Mouse (Mus musculus) intestine, embryonic 15.5 days (tissue): ENCODE data around the gene Gpr3. TPM values are rescaled to one million over a fixed set of nuclear protein-coding genes. Genes with fewer than 3 reads are reported as not detected.
A peak's percentile ranks its signal among the peaks of the same experiment; 100 is the strongest.

Source experiments
- ATAC-seq: fragments of 200-750 bp; cut with Nextera tagmentation; 2 replicates; pipeline ENCODE4 v1.8.0; 2017; ENCODE audit warnings: moderate TSS enrichment, moderate library complexity
- H3K27ac ChIP-seq: fragments of 300-500 bp; sonication (generic); 2 replicates; pipeline ENCODE4 v1.5.1; 2015; ENCODE audit warnings: mild to moderate bottlenecking, inconsistent platforms
- H3K27me3 ChIP-seq: fragments of 300-500 bp; sonication (generic); replicated peaks from 2 replicates; pipeline ENCODE4 v1.6.1; 2015; ENCODE audit warnings: inconsistent platforms
- H3K36me3 ChIP-seq: fragments of 300-500 bp; sonication (generic); 2 replicates; pipeline ENCODE4 v1.6.1; 2015; ENCODE audit warnings: inconsistent platforms
- H3K4me1 ChIP-seq: fragments of 300-500 bp; sonication (generic); replicated peaks from 2 replicates; pipeline ENCODE4 v1.6.1; 2015; ENCODE audit warnings: inconsistent platforms
- H3K4me2 ChIP-seq: fragments of 300-500 bp; sonication (generic); replicated peaks from 2 replicates; pipeline ENCODE4 v1.6.1; 2015; ENCODE audit warnings: mild to moderate bottlenecking, inconsistent platforms
- H3K4me3 ChIP-seq: fragments of 300-500 bp; sonication (generic); replicated peaks from 2 replicates; pipeline ENCODE4 v1.5.1; 2015; ENCODE audit warnings: inconsistent platforms
- H3K9ac ChIP-seq: fragments of 300-500 bp; sonication (generic); 2 replicates; pipeline ENCODE4 v1.6.1; 2015; ENCODE audit warnings: inconsistent platforms
- H3K9me3 ChIP-seq: fragments of 300-500 bp; sonication (generic); 2 replicates; pipeline ENCODE4 v1.6.1; 2016; ENCODE audit warnings: inconsistent platforms
- WGBS: fragments of 180-500 bp; shearing (Covaris S2); methylation state at CpG from one replicate; pipeline ENCODE4 v1.1.7; 2015; 5-methylcytosine and 5-hydroxymethylcytosine counted together
- polyA plus RNA-seq: library from polyadenylated mRNA; unstranded; fragments of >200 nt; fragmentation: Nextera tagmentation; extraction: Ambion mirVana; gene quantifications from 2 replicates; pipeline ENCODE4 v1.2.1, GENCODE M21; 2015

Gpr3 gene
- polyA plus RNA-seq, 1 experiment from 2014 or later = 0.14 TPM

- H3K4me2 ChIP-seq = no peak overlapping the region
- no peak overlapping the region for H3K27ac ChIP-seq
- H3K9me3 ChIP-seq = no peaks in the 10 kb centered on the region
- 4% methylated on average over 11 of the region's 11 CpGs for WGBS
- no peaks in the 10 kb centered on the region for H3K36me3 ChIP-seq
- H3K9ac ChIP-seq = no peak overlapping the region
- H3K27me3 ChIP-seq = peaks cover 13% of the 10 kb centered on the region
- H3K4me3 ChIP-seq = no peak overlapping the region
- peaks cover 27% of the 10 kb centered on the region for H3K4me1 ChIP-seq
- ATAC-seq = no peak
These were observed 3.0 kb downstream of the Gpr3 start for GRCm38 (mm10) chr4:133209366-133209765.

- WGBS = 24% methylated on average over 7 of the region's 7 CpGs
- Histone ChIP-seq H3K27ac (peak overlapping the region; percentile 38), H3K36me3 (no peaks in the 10 kb centered on the region), H3K4me1 (peaks cover 33% of the 10 kb centered on the region), H3K9ac (no peak overlapping the region), H3K27me3 (no peaks in the 10 kb centered on the region), H3K4me3 (no peak overlapping the region), H3K4me2 (no peak overlapping the region), H3K9me3 (no peaks in the 10 kb centered on the region)
- ATAC-seq = no peak
These were observed 8.0 kb downstream of the Gpr3 start for GRCm38 (mm10) chr4:133204379-133204778.

- H3K4me2 ChIP-seq = no peak overlapping the region
- WGBS = 69% methylated on average over 3 of the region's 3 CpGs
- no peaks in the 10 kb centered on the region for H3K27me3 ChIP-seq
- no peak overlapping the region for H3K27ac ChIP-seq
- H3K9me3 ChIP-seq = no peaks in the 10 kb centered on the region
- no peak for ATAC-seq
- H3K36me3 ChIP-seq = no peaks in the 10 kb centered on the region
- no peak overlapping the region for H3K4me3 ChIP-seq
- no peak overlapping the region for H3K9ac ChIP-seq
- peaks cover 41% of the 10 kb centered on the region for H3K4me1 ChIP-seq
These were observed 8.7 kb downstream of the Gpr3 start for GRCm38 (mm10) chr4:133203591-133203990.

GRCm38 (mm10) chr4:133202254-133202653 lies 10.1 kb downstream of the Gpr3 start:
- H3K4me2 ChIP-seq = no peak overlapping the region
- WGBS = 92% methylated on average over 3 of the region's 3 CpGs
- ATAC-seq = no peak
- H3K9me3 ChIP-seq = no peaks in the 10 kb centered on the region
- no peak overlapping the region for H3K9ac ChIP-seq
- H3K4me1 ChIP-seq = peaks cover 54% of the 10 kb centered on the region
- H3K27ac ChIP-seq = peak overlapping the region; percentile 44; the same call in 1 of the 2 replicates
- H3K27me3 ChIP-seq = no peaks in the 10 kb centered on the region
- H3K4me3 ChIP-seq = no peak overlapping the region
- no peaks in the 10 kb centered on the region for H3K36me3 ChIP-seq

- H3K27me3 ChIP-seq = no peaks in the 10 kb centered on the region
- no peaks in the 10 kb centered on the region for H3K9me3 ChIP-seq
- no peaks in the 10 kb centered on the region for H3K36me3 ChIP-seq
- peak overlapping the region; percentile 77 for H3K27ac ChIP-seq
- H3K9ac ChIP-seq = 0 out of 2 replicates have a peak overlapping the region, but pooled peaks have one; percentile 24
- peak; percentile 70 for ATAC-seq
- 51% methylated on average over 8 of the region's 8 CpGs for WGBS
- H3K4me3 ChIP-seq = no peak overlapping the region
- H3K4me1 ChIP-seq = peaks cover 64% of the 10 kb centered on the region
- 0 out of 2 replicates have a peak overlapping the region, but pooled peaks have one; percentile 0 for H3K4me2 ChIP-seq
These were observed 11.1 kb downstream of the Gpr3 start for GRCm38 (mm10) chr4:133201006-133201771.

- Histone ChIP-seq H3K9me3 (no peaks in the 10 kb centered on the region), H3K27ac (peak overlapping the region; percentile 77), H3K4me3 (no peak overlapping the region), H3K4me2 (0 out of 2 replicates have a peak overlapping the region, but pooled peaks have one; percentile 15), H3K27me3 (no peaks in the 10 kb centered on the region), H3K36me3 (no peaks in the 10 kb centered on the region), H3K9ac (no peak overlapping the region), H3K4me1 (peaks cover 64% of the 10 kb centered on the region)
- ATAC-seq = peak; percentile 1; the same call in 1 of the 2 replicates
- 35% methylated on average over 21 of the region's 21 CpGs for WGBS
These were observed 12.0 kb downstream of the Gpr3 start for GRCm38 (mm10) chr4:133200343-133200742.

GRCm38 (mm10) chr4:133199743-133200142 lies 12.6 kb downstream of the Gpr3 start:
- H3K27ac ChIP-seq = peak overlapping the region; percentile 77
- 0 out of 2 replicates have a peak overlapping the region, but pooled peaks have one; percentile 15 for H3K4me2 ChIP-seq
- 69% methylated on average over 6 of the region's 6 CpGs for WGBS
- no peaks in the 10 kb centered on the region for H3K9me3 ChIP-seq
- H3K36me3 ChIP-seq = 0 out of 2 replicates have a peak, but pooled peaks cover under 1% of the 10 kb centered on the region
- H3K9ac ChIP-seq = no peak overlapping the region
- H3K27me3 ChIP-seq = no peaks in the 10 kb centered on the region
- H3K4me1 ChIP-seq = peaks cover 60% of the 10 kb centered on the region
- no peak overlapping the region for H3K4me3 ChIP-seq
- no peak for ATAC-seq

- 23% methylated on average over 19 of the region's 19 CpGs for whole genome bisulfite sequencing
- H3K9me3 ChIP-seq = no peaks in the 10 kb centered on the region
- ATAC-seq = no peak
- H3K4me3 ChIP-seq = no peak overlapping the region
- H3K27ac ChIP-seq = peak overlapping the region; percentile 81
- peaks cover 7% of the 10 kb centered on the region; the same call in 1 of the 2 replicates for H3K36me3 ChIP-seq
- no peak overlapping the region for H3K4me2 ChIP-seq
- H3K4me1 ChIP-seq = peaks cover 54% of the 10 kb centered on the region
- no peaks in the 10 kb centered on the region for H3K27me3 ChIP-seq
- 0 out of 2 replicates have a peak overlapping the region, but pooled peaks have one; percentile 15 for H3K9ac ChIP-seq
These were observed 13.8 kb downstream of the Gpr3 start for GRCm38 (mm10) chr4:133198337-133199180.

GRCm38 (mm10) chr4:133197801-133198286 lies 14.5 kb downstream of the Gpr3 start:
- Histone ChIP-seq H3K27ac (peak overlapping the region; percentile 81), H3K4me2 (0 out of 2 replicates have a peak overlapping the region, but pooled peaks have one; percentile 12), H3K27me3 (no peaks in the 10 kb centered on the region), H3K9me3 (no peaks in the 10 kb centered on the region), H3K4me3 (no peak overlapping the region), H3K9ac (0 out of 2 replicates have a peak overlapping the region, but pooled peaks have one; percentile 15), H3K36me3 (peaks cover 13% of the 10 kb centered on the region; the same call in 1 of the 2 replicates), H3K4me1 (peaks cover 54% of the 10 kb centered on the region)
- ATAC-seq = peak; percentile 42
- 22% methylated on average over 13 of the region's 13 CpGs for WGBS

GRCm38 (mm10) chr4:133197355-133197754 lies 15.0 kb downstream of the Gpr3 start:
- Histone ChIP-seq H3K9ac (0 out of 2 replicates have a peak overlapping the region, but pooled peaks have one; percentile 15), H3K9me3 (no peaks in the 10 kb centered on the region), H3K4me2 (0 out of 2 replicates have a peak overlapping the region, but pooled peaks have one; percentile 5), H3K27me3 (no peaks in the 10 kb centered on the region), H3K4me1 (peaks cover 54% of the 10 kb centered on the region), H3K36me3 (peaks cover 13% of the 10 kb centered on the region; the same call in 1 of the 2 replicates), H3K4me3 (no peak overlapping the region), H3K27ac (peak overlapping the region; percentile 81)
- ATAC-seq = no peak
- WGBS = 34% methylated on average over 5 of the region's 5 CpGs

GRCm38 (mm10) chr4:133196852-133197251 lies 15.5 kb downstream of the Gpr3 start:
- Histone ChIP-seq H3K36me3 (peaks cover 16% of the 10 kb centered on the region; the same call in 1 of the 2 replicates), H3K9me3 (no peaks in the 10 kb centered on the region), H3K9ac (0 out of 2 replicates have a peak overlapping the region, but pooled peaks have one; percentile 15), H3K27me3 (no peaks in the 10 kb centered on the region), H3K4me3 (no peak overlapping the region), H3K4me1 (peaks cover 54% of the 10 kb centered on the region), H3K27ac (peak overlapping the region; percentile 81), H3K4me2 (no peak overlapping the region)
- 42% methylated on average over 7 of the region's 7 CpGs for WGBS
- ATAC-seq = no peak

GRCm38 (mm10) chr4:133196136-133196535 lies 16.2 kb downstream of the Gpr3 start:
- Histone ChIP-seq H3K36me3 (peaks cover 22% of the 10 kb centered on the region; the same call in 1 of the 2 replicates), H3K27ac (no peak overlapping the region), H3K27me3 (no peaks in the 10 kb centered on the region), H3K4me2 (no peak overlapping the region), H3K9me3 (no peaks in the 10 kb centered on the region), H3K4me1 (peaks cover 48% of the 10 kb centered on the region), H3K9ac (no peak overlapping the region), H3K4me3 (no peak overlapping the region)
- no peak for ATAC-seq
- WGBS = 86% methylated on average over 2 of the region's 2 CpGs
